Mouse (Mus musculus): Measurements from ENCODE around the gene Timm8a1.

The Timm8a1 gene

GRCm38 (mm10) chrX:134533346-134533745, 8.3 kb downstream of the Timm8a1 start:
- no peak for DNase-seq (ENCODE audit: low read depth in 2 of 2, low spot score in 2 of 2)

GRCm38 (mm10) chrX:134525260-134525659, 16.4 kb downstream of the Timm8a1 start:
- DNase-seq (ENCODE audit: low read depth in 2 of 2, low spot score in 2 of 2): no peak

GRCm38 (mm10) chrX:134523772-134524171, 17.9 kb downstream of the Timm8a1 start:
- DNase-seq (ENCODE audit: low read depth in 2 of 2, low spot score in 2 of 2): no peak

- DNase-seq (ENCODE audit: low read depth in 2 of 2, low spot score in 2 of 2): no peak
Measured at GRCm38 (mm10) chrX:134509473-134509872, 32.2 kb downstream of the Timm8a1 start.

- no peak for DNase-seq (ENCODE audit: low read depth in 2 of 2, low spot score in 2 of 2)
Measured at GRCm38 (mm10) chrX:134507977-134508376, 33.7 kb downstream of the Timm8a1 start.

GRCm38 (mm10) chrX:134500651-134501050, 41.0 kb downstream of the Timm8a1 start:
- DNase-seq (ENCODE audit: low read depth in 2 of 2, low spot score in 2 of 2): no peak

Data from CD8-positive naive resting alpha-beta T cell, adult 2 months (primary cell).